Mouse (Mus musculus) megakaryocyte, embryonic 14.5 days (primary cell): ENCODE results near the gene Sun1. TPM values are rescaled to one million over a fixed set of nuclear protein-coding genes. Genes with fewer than 3 reads are reported as not detected.

Source experiments
- H3K27me3 ChIP-seq: replicated peaks from 2 replicates; pipeline ENCODE3; 2012; ENCODE audit warnings: inconsistent platforms
- H3K36me3 ChIP-seq: replicated peaks from 2 replicates; pipeline ENCODE3; 2012; ENCODE audit warnings: low read length, inconsistent platforms, mixed read lengths
- H3K4me1 ChIP-seq: 2 replicates; pipeline ENCODE4 v1.6.1; 2012; ENCODE audit warnings: inconsistent platforms
- H3K4me3 ChIP-seq: replicated peaks from 2 replicates; pipeline ENCODE3; 2012; ENCODE audit warnings: moderate library complexity, mild to moderate bottlenecking, inconsistent platforms
- H3K9me3 ChIP-seq: 2 replicates; pipeline ENCODE4 v1.6.1; 2012; ENCODE audit warnings: inconsistent platforms
- FLI1 ChIP-seq: IDR thresholded peaks from 2 replicates; pipeline ENCODE4 v1.6.1; 2012; ENCODE audit warnings: low read length, inconsistent platforms, mixed read lengths
- GATA1 ChIP-seq: IDR thresholded peaks from 3 replicates; pipeline ENCODE4 v1.6.1; 2012; ENCODE audit warnings: mixed read lengths, low read length, inconsistent platforms, borderline replicate concordance
- polyA plus RNA-seq: library from polyadenylated mRNA; stranded (reverse); fragments of >175 nt; gene quantifications from 2 replicates; pipeline ENCODE4 v1.2.3, GENCODE M21; 2012; ENCODE audit warnings: low replicate concordance; ENCODE audit not compliant: insufficient read depth

The Sun1 gene
- polyA plus RNA-seq, 1 experiment = 3.4 TPM

GRCm38 (mm10) chr5:139243384-139243783, 42.9 kb downstream of the Sun1 start:
- H3K4me1 ChIP-seq = peaks cover 19% of the 10 kb centered on the region
- H3K36me3 ChIP-seq = peaks cover 97% of the 10 kb centered on the region
- TF ChIP-seq FLI1 (no peak), GATA1 (no peak)

GRCm38 (mm10) chr5:139247767-139248166, 47.3 kb downstream of the Sun1 start:
- Histone ChIP-seq H3K27me3 (no peaks in the 10 kb centered on the region), H3K4me1 (peaks cover 52% of the 10 kb centered on the region), H3K9me3 (no peaks in the 10 kb centered on the region), H3K36me3 (peaks cover 83% of the 10 kb centered on the region), H3K4me3 (no peak overlapping the region)
- TF ChIP-seq FLI1 = no peak
- TF ChIP-seq GATA1 = no peak

More at GRCm38 (mm10) chr5:139243384-139243783, 42.9 kb downstream of the Sun1 start:
- H3K27me3 ChIP-seq = no peaks in the 10 kb centered on the region
- no peaks in the 10 kb centered on the region for H3K9me3 ChIP-seq
- H3K4me3 ChIP-seq = no peak overlapping the region

- no peaks in the 10 kb centered on the region for H3K9me3 ChIP-seq
- TF ChIP-seq FLI1 (no peak), GATA1 (no peak)
- no peaks in the 10 kb centered on the region for H3K27me3 ChIP-seq
- peaks cover 72% of the 10 kb centered on the region for H3K36me3 ChIP-seq
- H3K4me3 ChIP-seq = no peak overlapping the region
- peaks cover 61% of the 10 kb centered on the region for H3K4me1 ChIP-seq
Observed at GRCm38 (mm10) chr5:139248846-139249245, 48.4 kb downstream of the Sun1 start.

GRCm38 (mm10) chr5:139251279-139251678, 50.8 kb downstream of the Sun1 start:
- no peaks in the 10 kb centered on the region for H3K27me3 ChIP-seq
- no peaks in the 10 kb centered on the region for H3K9me3 ChIP-seq
- peak overlapping the region; percentile 99 for H3K4me3 ChIP-seq
- peaks cover 86% of the 10 kb centered on the region for H3K4me1 ChIP-seq
- peaks cover 68% of the 10 kb centered on the region for H3K36me3 ChIP-seq
- TF ChIP-seq FLI1 = no peak
- TF ChIP-seq GATA1 = no peak

- H3K9me3 ChIP-seq = no peaks in the 10 kb centered on the region
- peaks cover 67% of the 10 kb centered on the region for H3K36me3 ChIP-seq
- peak overlapping the region; percentile 99 for H3K4me3 ChIP-seq
- H3K4me1 ChIP-seq = peaks cover 88% of the 10 kb centered on the region
- no peak for TF ChIP-seq FLI1
- no peak for TF ChIP-seq GATA1
- no peaks in the 10 kb centered on the region for H3K27me3 ChIP-seq
Observed at GRCm38 (mm10) chr5:139251736-139252080, 51.3 kb downstream of the Sun1 start.

- Histone ChIP-seq H3K4me1 (peaks cover 88% of the 10 kb centered on the region), H3K36me3 (peaks cover 67% of the 10 kb centered on the region), H3K4me3 (peak within 1 kb of the TSS; percentile 99), H3K9me3 (no peaks in the 10 kb centered on the region), H3K27me3 (no peaks in the 10 kb centered on the region)
- TF ChIP-seq GATA1 = no peak
- no peak for TF ChIP-seq FLI1
Observed at GRCm38 (mm10) chr5:139252081-139252909, 51.9 kb downstream of the Sun1 start, which contains the start of gene Get4. Gene Get4 (plus strand): TSS chr5:139252324.

GRCm38 (mm10) chr5:139252910-139253245, 52.4 kb downstream of the Sun1 start:
- Histone ChIP-seq H3K36me3 (peaks cover 65% of the 10 kb centered on the region), H3K4me1 (peaks cover 88% of the 10 kb centered on the region), H3K27me3 (no peaks in the 10 kb centered on the region), H3K9me3 (no peaks in the 10 kb centered on the region), H3K4me3 (peak overlapping the region; percentile 99)
- no peak for TF ChIP-seq FLI1
- TF ChIP-seq GATA1 = no peak

- Histone ChIP-seq H3K4me1 (peaks cover 88% of the 10 kb centered on the region), H3K27me3 (no peaks in the 10 kb centered on the region), H3K36me3 (peaks cover 64% of the 10 kb centered on the region), H3K9me3 (no peaks in the 10 kb centered on the region), H3K4me3 (peak overlapping the region; percentile 99)
- no peak for TF ChIP-seq GATA1
- no peak for TF ChIP-seq FLI1
Observed at GRCm38 (mm10) chr5:139253301-139253741, 52.9 kb downstream of the Sun1 start.

GRCm38 (mm10) chr5:139254938-139255337, 54.5 kb downstream of the Sun1 start:
- Histone ChIP-seq H3K27me3 (no peaks in the 10 kb centered on the region), H3K4me1 (peaks cover 90% of the 10 kb centered on the region), H3K9me3 (no peaks in the 10 kb centered on the region), H3K36me3 (peaks cover 65% of the 10 kb centered on the region), H3K4me3 (peak overlapping the region; percentile 59)
- TF ChIP-seq FLI1 = no peak
- no peak for TF ChIP-seq GATA1

GRCm38 (mm10) chr5:139255777-139256176, 55.3 kb downstream of the Sun1 start:
- no peaks in the 10 kb centered on the region for H3K27me3 ChIP-seq
- peaks cover 90% of the 10 kb centered on the region for H3K4me1 ChIP-seq
- H3K9me3 ChIP-seq = no peaks in the 10 kb centered on the region
- H3K36me3 ChIP-seq = peaks cover 66% of the 10 kb centered on the region
- no peak for TF ChIP-seq GATA1
- TF ChIP-seq FLI1 = no peak
- no peak overlapping the region for H3K4me3 ChIP-seq
